Comparison of ENCODE assay signal across 15 mouse cellular contexts in genomic region chr17:25076906-25077305, GRCm38 (mm10). TPM values are rescaled to one million over a fixed set of nuclear protein-coding genes. Genes with fewer than 3 reads are reported as not detected.
DNase-seq lines count a peak whose midpoint lies in the region; ATAC-seq and TF ChIP-seq lines count a peak whose summit lies in the region.
"Had no signal": no experiment of that assay in that cellular context is flagged by ENCODE, and none has a peak within 500 bp of the region (broad histone marks: within the 10 kb centered on the region; RNA-seq: fewer than 3 reads in every experiment).

No protein-coding gene starts in this region.

- H3K9me3 ChIP-seq in heart, embryonic 12.5 days (replicated peaks): no peaks in the 10 kb centered on the region
- H3K9me3 ChIP-seq in kidney, postnatal 0 days (replicated peaks; ENCODE audit: low read length): no peaks in the 10 kb centered on the region
- no peaks in the 10 kb centered on the region for H3K9me3 ChIP-seq in neural tube, embryonic 13.5 days
- H3K9me3 ChIP-seq in neural tube, embryonic 15.5 days (replicated peaks): no peaks in the 10 kb centered on the region
- no peaks in the 10 kb centered on the region for H3K9me3 ChIP-seq in stomach, embryonic 15.5 days
- H3K9me3 ChIP-seq: forebrain, embryonic 12.5 days had no signal

- 83% methylated on average over 4 of the region's 4 CpGs for WGBS in heart, embryonic 12.5 days
- 91% methylated on average over 4 of the region's 4 CpGs for WGBS in kidney, postnatal 0 days
- 88% methylated on average over 4 of the region's 4 CpGs for WGBS in neural tube, embryonic 13.5 days
- WGBS in neural tube, embryonic 15.5 days: 78% methylated on average over 4 of the region's 4 CpGs
- WGBS in stomach, embryonic 15.5 days: 88% methylated on average over 4 of the region's 4 CpGs

- DNase-seq in heart, postnatal 14 days: no peak
- DNase-seq in kidney, postnatal 0 days (ENCODE audit: low spot score): no peak
- no peak for DNase-seq in kidney, postnatal 4 days
- no peak for DNase-seq in ovary, adult 18-20 months (ENCODE audit: low spot score)
- DNase-seq: adrenal gland, postnatal 10 days; gastrocnemius, postnatal 36 days; right cerebral cortex, postnatal 25 days had no signal

- no peak for TF ChIP-seq CTCF in kidney, postnatal 0 days (IDR thresholded peaks at IDR 0.05; ENCODE audit: low read depth)

- 0 out of 2 replicates have a peak overlapping the region, but pooled peaks have one; percentile 1 for H3K4me3 ChIP-seq in heart, embryonic 12.5 days
- no peak overlapping the region for H3K4me3 ChIP-seq in kidney, postnatal 0 days (replicated peaks; ENCODE audit: low read depth, low read length)
- H3K4me3 ChIP-seq in neural tube, embryonic 13.5 days: no peak overlapping the region
- H3K4me3 ChIP-seq in neural tube, embryonic 15.5 days (replicated peaks): no peak overlapping the region
- no peak overlapping the region for H3K4me3 ChIP-seq in stomach, embryonic 15.5 days (replicated peaks)
- H3K4me3 ChIP-seq: forebrain, embryonic 12.5 days had no signal

- no peak overlapping the region for H3K27ac ChIP-seq in heart, embryonic 12.5 days (ENCODE audit: poor library complexity, severe bottlenecking)
- H3K27ac ChIP-seq in kidney, postnatal 0 days: no peak overlapping the region
- peak overlapping the region; percentile 72; the same call in 1 of the 2 replicates for H3K27ac ChIP-seq in neural tube, embryonic 13.5 days (replicated peaks)
- no peak overlapping the region for H3K27ac ChIP-seq in neural tube, embryonic 15.5 days (replicated peaks)
- no peak overlapping the region for H3K27ac ChIP-seq in stomach, embryonic 15.5 days

- H3K9ac ChIP-seq in heart, embryonic 12.5 days: 0 out of 2 replicates have a peak overlapping the region, but pooled peaks have one; percentile 25
- no peak overlapping the region for H3K9ac ChIP-seq in kidney, postnatal 0 days (ENCODE audit: low read depth, low read length)
- no peak overlapping the region for H3K9ac ChIP-seq in neural tube, embryonic 13.5 days
- H3K9ac ChIP-seq in neural tube, embryonic 15.5 days (replicated peaks): no peak overlapping the region
- no peak overlapping the region for H3K9ac ChIP-seq in stomach, embryonic 15.5 days
- H3K9ac ChIP-seq: forebrain, embryonic 12.5 days had no signal

- ATAC-seq in heart, embryonic 12.5 days (ENCODE audit: insufficient number of reproducible peaks, low FRiP score): no peak
- ATAC-seq in kidney, postnatal 0 days (replicated peaks; ENCODE audit: low FRiP score, low read depth): no peak
- ATAC-seq in neural tube, embryonic 13.5 days (ENCODE audit: low read depth): no peak
- no peak for ATAC-seq in neural tube, embryonic 15.5 days (ENCODE audit: low FRiP score)
- no peak for ATAC-seq in stomach, embryonic 15.5 days (ENCODE audit: insufficient read depth, low FRiP score, low read depth)
- ATAC-seq: CD4-positive, CD25-positive, alpha-beta regulatory T cell, adult 4 months had no signal

- H3K27me3 ChIP-seq in heart, embryonic 12.5 days (replicated peaks): no peaks in the 10 kb centered on the region
- H3K27me3 ChIP-seq in kidney, postnatal 0 days (ENCODE audit: insufficient read depth, low read length): no peaks in the 10 kb centered on the region
- no peaks in the 10 kb centered on the region for H3K27me3 ChIP-seq in neural tube, embryonic 13.5 days
- no peaks in the 10 kb centered on the region for H3K27me3 ChIP-seq in neural tube, embryonic 15.5 days (replicated peaks)
- no peaks in the 10 kb centered on the region for H3K27me3 ChIP-seq in stomach, embryonic 15.5 days (replicated peaks)
- H3K27me3 ChIP-seq: forebrain, embryonic 12.5 days; Patski had no signal

- 0 out of 2 replicates have a peak, but pooled peaks cover 8% of the 10 kb centered on the region for H3K36me3 ChIP-seq in heart, embryonic 12.5 days
- no peaks in the 10 kb centered on the region for H3K36me3 ChIP-seq in kidney, postnatal 0 days (ENCODE audit: insufficient read depth, low read length)
- 0 out of 2 replicates have a peak, but pooled peaks cover 13% of the 10 kb centered on the region for H3K36me3 ChIP-seq in neural tube, embryonic 13.5 days
- H3K36me3 ChIP-seq in neural tube, embryonic 15.5 days: peaks cover 5% of the 10 kb centered on the region; the same call in 1 of the 2 replicates
- no peaks in the 10 kb centered on the region for H3K36me3 ChIP-seq in stomach, embryonic 15.5 days
- H3K36me3 ChIP-seq: forebrain, embryonic 12.5 days had no signal

- H3K4me1 ChIP-seq in heart, embryonic 12.5 days (replicated peaks): peaks cover 43% of the 10 kb centered on the region
- peaks cover 6% of the 10 kb centered on the region; the same call in 1 of the 2 replicates for H3K4me1 ChIP-seq in kidney, postnatal 0 days (replicated peaks; ENCODE audit: insufficient read depth, low read length)
- H3K4me1 ChIP-seq in neural tube, embryonic 13.5 days (replicated peaks): peaks cover 26% of the 10 kb centered on the region
- H3K4me1 ChIP-seq in neural tube, embryonic 15.5 days: peaks cover 18% of the 10 kb centered on the region
- peaks cover 22% of the 10 kb centered on the region for H3K4me1 ChIP-seq in stomach, embryonic 15.5 days
- H3K4me1 ChIP-seq: forebrain, embryonic 12.5 days had no signal

- intact Hi-C loops in heart, postnatal 14 days (cut with DNase I): no loop called here

- H3K4me2 ChIP-seq in heart, embryonic 12.5 days: peak overlapping the region; percentile 60
- peak overlapping the region; percentile 63 for H3K4me2 ChIP-seq in kidney, postnatal 0 days (ENCODE audit: low read length)
- H3K4me2 ChIP-seq in neural tube, embryonic 13.5 days: no peak overlapping the region
- no peak overlapping the region for H3K4me2 ChIP-seq in neural tube, embryonic 15.5 days
- H3K4me2 ChIP-seq in stomach, embryonic 15.5 days: 0 out of 2 replicates have a peak overlapping the region, but pooled peaks have one; percentile 47
- H3K4me2 ChIP-seq: forebrain, embryonic 12.5 days had no signal

RNA-seq across cellular contexts. Expression of gene Tmem204, which starts 6.5 kb away (rescaled TPM):
- polyA plus RNA-seq in heart, embryonic 12.5 days (2016; fragmentation: Nextera tagmentation; extraction: Ambion mirVana): 16.3 and 20.4 TPM in 2 replicates
- 10 to 100 TPM; 35.5 to 39.1 TPM for total RNA-seq in heart, postnatal 14 days (2021)
- polyA plus RNA-seq in kidney, postnatal 0 days (2015; fragmentation: Nextera tagmentation; extraction: Ambion mirVana): 54.5 and 59.9 TPM in 2 replicates
- 9.0 and 10.8 TPM in 2 replicates for polyA plus RNA-seq in neural tube, embryonic 13.5 days (2015; fragmentation: Nextera tagmentation; extraction: Ambion mirVana)
- polyA plus RNA-seq in neural tube, embryonic 15.5 days (2015; fragmentation: Nextera tagmentation; extraction: Ambion mirVana): 11.4 and 13.3 TPM in 2 replicates
- 23.5 and 23.7 TPM in 2 replicates for polyA plus RNA-seq in stomach, embryonic 15.5 days (2015; fragmentation: Nextera tagmentation; extraction: Ambion mirVana)

RNA-seq across cellular contexts. Expression of gene Telo2, which starts 38.9 kb away (rescaled TPM):
- 23.5 and 30.7 TPM in 2 replicates for polyA plus RNA-seq in heart, embryonic 12.5 days (2016; fragmentation: Nextera tagmentation; extraction: Ambion mirVana)
- 10 to 100 TPM; 11.2 to 13.3 TPM for total RNA-seq in heart, postnatal 14 days (2021)
- polyA plus RNA-seq in kidney, postnatal 0 days (2015; fragmentation: Nextera tagmentation; extraction: Ambion mirVana): 24.2 and 24.7 TPM in 2 replicates
- 45.7 and 46.7 TPM in 2 replicates for polyA plus RNA-seq in neural tube, embryonic 13.5 days (2015; fragmentation: Nextera tagmentation; extraction: Ambion mirVana)
- polyA plus RNA-seq in neural tube, embryonic 15.5 days (2015; fragmentation: Nextera tagmentation; extraction: Ambion mirVana): 56.5 and 57.6 TPM in 2 replicates
- 38.6 and 40.2 TPM in 2 replicates for polyA plus RNA-seq in stomach, embryonic 15.5 days (2015; fragmentation: Nextera tagmentation; extraction: Ambion mirVana)

RNA-seq across cellular contexts. Expression of gene Ptx4, which starts 43.7 kb away (rescaled TPM):
- polyA plus RNA-seq in heart, embryonic 12.5 days (2016; fragmentation: Nextera tagmentation; extraction: Ambion mirVana): 0.27 TPM in 1 of 2 replicates, not detected in the other
- total RNA-seq in heart, postnatal 14 days (2021): 1 to 10 TPM; 4.6 to 7.2 TPM
- not detected in 2 replicates for polyA plus RNA-seq in kidney, postnatal 0 days (2015; fragmentation: Nextera tagmentation; extraction: Ambion mirVana)
- polyA plus RNA-seq in neural tube, embryonic 13.5 days (2015; fragmentation: Nextera tagmentation; extraction: Ambion mirVana): not detected in 2 replicates
- 0.13 TPM in 1 of 2 replicates, not detected in the other for polyA plus RNA-seq in neural tube, embryonic 15.5 days (2015; fragmentation: Nextera tagmentation; extraction: Ambion mirVana)
- polyA plus RNA-seq in stomach, embryonic 15.5 days (2015; fragmentation: Nextera tagmentation; extraction: Ambion mirVana): 0.12 and 0.36 TPM in 2 replicates
- polyA plus RNA-seq: CD4-positive, CD25-positive, alpha-beta regulatory T cell, adult 4 months; kidney, embryonic 14.5 days had no signal

RNA-seq across cellular contexts. Expression of gene Clcn7, which starts 56.3 kb away (rescaled TPM):
- 19.5 and 21.1 TPM in 2 replicates for polyA plus RNA-seq in heart, embryonic 12.5 days (2016; fragmentation: Nextera tagmentation; extraction: Ambion mirVana)
- 10 to 100 TPM; 27.5 to 28.9 TPM for total RNA-seq in heart, postnatal 14 days (2021)
- 14.7 and 17.2 TPM in 2 replicates for polyA plus RNA-seq in kidney, postnatal 0 days (2015; fragmentation: Nextera tagmentation; extraction: Ambion mirVana)
- polyA plus RNA-seq in neural tube, embryonic 13.5 days (2015; fragmentation: Nextera tagmentation; extraction: Ambion mirVana): 23.7 and 24.4 TPM in 2 replicates
- polyA plus RNA-seq in neural tube, embryonic 15.5 days (2015; fragmentation: Nextera tagmentation; extraction: Ambion mirVana): 25.1 and 28.7 TPM in 2 replicates
- 18.1 and 21.1 TPM in 2 replicates for polyA plus RNA-seq in stomach, embryonic 15.5 days (2015; fragmentation: Nextera tagmentation; extraction: Ambion mirVana)

Comparison
In these comparisons a context has a peak if more than half of its experiments do, and no peak if none do; other contexts are left out.
1. H3K4me2 ChIP-seq: peak in heart, embryonic 12.5 days (single experiment), kidney, postnatal 0 days (single experiment) and stomach, embryonic 15.5 days (single experiment); none in neural tube, embryonic 13.5 days (single experiment) and neural tube, embryonic 15.5 days (single experiment).